Mouse (Mus musculus): ENCODE data around the gene Tm4sf19. TPM values are rescaled to one million over a fixed set of nuclear protein-coding genes. Genes with fewer than 3 reads are reported as not detected.

Tm4sf19 gene
- total and polyA plus RNA-seq, 2 experiments from 2014 or later: not detected

- Histone ChIP-seq H3K27me3 (ENCODE audit: insufficient read depth, low read length) (no peaks in the 10 kb centered on the region), H3K9me3 (ENCODE audit: low read length) (no peaks in the 10 kb centered on the region), H3K4me1 (ENCODE audit: insufficient read depth, low read length) (peaks cover 5% of the 10 kb centered on the region; the same call in 1 of the 2 replicates), H3K9ac (replicated peaks; ENCODE audit: low read length, poor library complexity, severe bottlenecking) (peak overlapping the region; percentile 79), H3K4me3 (ENCODE audit: low read depth, low read length) (peak overlapping the region; percentile 69), H3K36me3 (ENCODE audit: insufficient read depth, low read length) (no peaks in the 10 kb centered on the region), H3K27ac (ENCODE audit: low read depth, low read length) (peak overlapping the region; percentile 92), H3K4me2 (ENCODE audit: low read depth, low read length, poor library complexity, severe bottlenecking) (peak overlapping the region; percentile 55)
- WGBS: 2% methylated on average over 28 of the region's 28 CpGs
- TF ChIP-seq CTCF (IDR thresholded peaks at IDR 0.05): no peak
- ATAC-seq (ENCODE audit: low FRiP score) (no peak; the same call in 1 of the 2 replicates), DNase-seq (ENCODE audit: low spot score) (no peak)
Observed at GRCm38 (mm10) chr16:32431047-32431591, 30.8 kb downstream of the Tm4sf19 start.

- no peak overlapping the region for H3K9ac ChIP-seq (replicated peaks; ENCODE audit: low read length, poor library complexity, severe bottlenecking)
- WGBS: 96% methylated on average over 1 of the region's 1 CpGs
Observed at GRCm38 (mm10) chr16:32431926-32432325, 31.6 kb downstream of the Tm4sf19 start.

GRCm38 (mm10) chr16:32433138-32433537, 32.8 kb downstream of the Tm4sf19 start:
- no peak for TF ChIP-seq CTCF (IDR thresholded peaks at IDR 0.05)
- no peaks in the 10 kb centered on the region for H3K36me3 ChIP-seq (ENCODE audit: insufficient read depth, low read length)
- WGBS: 79% methylated on average over 2 of the region's 2 CpGs

More at GRCm38 (mm10) chr16:32431926-32432325, 31.6 kb downstream of the Tm4sf19 start:
- Histone ChIP-seq H3K9me3 (ENCODE audit: low read length) (no peaks in the 10 kb centered on the region), H3K4me2 (ENCODE audit: low read depth, low read length, poor library complexity, severe bottlenecking) (peak overlapping the region; percentile 55), H3K27ac (ENCODE audit: low read depth, low read length) (no peak overlapping the region), H3K4me1 (ENCODE audit: insufficient read depth, low read length) (peaks cover 5% of the 10 kb centered on the region; the same call in 1 of the 2 replicates), H3K27me3 (ENCODE audit: insufficient read depth, low read length) (no peaks in the 10 kb centered on the region), H3K36me3 (ENCODE audit: insufficient read depth, low read length) (no peaks in the 10 kb centered on the region), H3K4me3 (ENCODE audit: low read depth, low read length) (peak overlapping the region; percentile 69)
- DNase-seq (ENCODE audit: low spot score): no peak
- no peak for ATAC-seq (ENCODE audit: low FRiP score)
- no peak for TF ChIP-seq CTCF (IDR thresholded peaks at IDR 0.05)

GRCm38 (mm10) chr16:32434066-32434465, 33.8 kb downstream of the Tm4sf19 start:
- Histone ChIP-seq H3K36me3 (ENCODE audit: insufficient read depth, low read length) (no peaks in the 10 kb centered on the region), H3K4me2 (ENCODE audit: low read depth, low read length, poor library complexity, severe bottlenecking) (no peak overlapping the region), H3K27me3 (ENCODE audit: insufficient read depth, low read length) (no peaks in the 10 kb centered on the region), H3K27ac (ENCODE audit: low read depth, low read length) (no peak overlapping the region), H3K4me3 (ENCODE audit: low read depth, low read length) (no peak overlapping the region), H3K4me1 (ENCODE audit: insufficient read depth, low read length) (peaks cover 5% of the 10 kb centered on the region; the same call in 1 of the 2 replicates), H3K9me3 (ENCODE audit: low read length) (no peaks in the 10 kb centered on the region), H3K9ac (replicated peaks; ENCODE audit: low read length, poor library complexity, severe bottlenecking) (no peak overlapping the region)
- ATAC-seq (ENCODE audit: low FRiP score) (no peak), DNase-seq (ENCODE audit: low spot score) (no peak)
- no peak for TF ChIP-seq CTCF (IDR thresholded peaks at IDR 0.05)
- WGBS: 67% methylated on average over 6 of the region's 6 CpGs

More at GRCm38 (mm10) chr16:32433138-32433537, 32.8 kb downstream of the Tm4sf19 start:
- no peaks in the 10 kb centered on the region for H3K9me3 ChIP-seq (ENCODE audit: low read length)
- DNase-seq (ENCODE audit: low spot score): no peak
- no peak overlapping the region for H3K4me3 ChIP-seq (ENCODE audit: low read depth, low read length)
- peaks cover 5% of the 10 kb centered on the region; the same call in 1 of the 2 replicates for H3K4me1 ChIP-seq (ENCODE audit: insufficient read depth, low read length)
- no peak for ATAC-seq (ENCODE audit: low FRiP score)
- no peak overlapping the region for H3K4me2 ChIP-seq (ENCODE audit: low read depth, low read length, poor library complexity, severe bottlenecking)
- no peak overlapping the region for H3K9ac ChIP-seq (replicated peaks; ENCODE audit: low read length, poor library complexity, severe bottlenecking)
- H3K27ac ChIP-seq (ENCODE audit: low read depth, low read length): no peak overlapping the region
- no peaks in the 10 kb centered on the region for H3K27me3 ChIP-seq (ENCODE audit: insufficient read depth, low read length)

- Histone ChIP-seq H3K4me1 (ENCODE audit: insufficient read depth, low read length) (peaks cover 4% of the 10 kb centered on the region; the same call in 1 of the 2 replicates), H3K27me3 (ENCODE audit: insufficient read depth, low read length) (no peaks in the 10 kb centered on the region), H3K9me3 (ENCODE audit: low read length) (no peaks in the 10 kb centered on the region), H3K27ac (ENCODE audit: low read depth, low read length) (no peak overlapping the region), H3K36me3 (ENCODE audit: insufficient read depth, low read length) (no peaks in the 10 kb centered on the region), H3K4me2 (ENCODE audit: low read depth, low read length, poor library complexity, severe bottlenecking) (no peak overlapping the region), H3K9ac (replicated peaks; ENCODE audit: low read length, poor library complexity, severe bottlenecking) (no peak overlapping the region), H3K4me3 (ENCODE audit: low read depth, low read length) (no peak overlapping the region)
- DNase-seq (ENCODE audit: low spot score) (no peak), ATAC-seq (ENCODE audit: low FRiP score) (no peak)
- no peak for TF ChIP-seq CTCF (IDR thresholded peaks at IDR 0.05)
Observed at GRCm38 (mm10) chr16:32434691-32435090, 34.4 kb downstream of the Tm4sf19 start.

- no peak for TF ChIP-seq CTCF (IDR thresholded peaks at IDR 0.05)
- no peak for ATAC-seq (ENCODE audit: low FRiP score)
- Histone ChIP-seq H3K4me2 (ENCODE audit: low read depth, low read length, poor library complexity, severe bottlenecking) (no peak overlapping the region), H3K27ac (ENCODE audit: low read depth, low read length) (no peak overlapping the region), H3K27me3 (ENCODE audit: insufficient read depth, low read length) (no peaks in the 10 kb centered on the region), H3K4me3 (ENCODE audit: low read depth, low read length) (no peak overlapping the region), H3K9me3 (ENCODE audit: low read length) (no peaks in the 10 kb centered on the region), H3K4me1 (ENCODE audit: insufficient read depth, low read length) (0 out of 2 replicates have a peak, but pooled peaks cover 3% of the 10 kb centered on the region), H3K9ac (replicated peaks; ENCODE audit: low read length, poor library complexity, severe bottlenecking) (no peak overlapping the region), H3K36me3 (ENCODE audit: insufficient read depth, low read length) (no peaks in the 10 kb centered on the region)
- WGBS: 83% methylated on average over 1 of the region's 1 CpGs
- no peak for DNase-seq (ENCODE audit: low spot score)
Observed at GRCm38 (mm10) chr16:32436657-32437056, 36.4 kb downstream of the Tm4sf19 start.

All from midbrain, postnatal 0 days (tissue).